In genomic region chr14:48852787-48853186, GRCm38 (mm10) we compare ENCODE assay signal across 8 mouse cellular contexts.
DNase-seq lines count a peak whose midpoint lies in the region; ATAC-seq lines count a peak whose summit lies in the region.

No protein-coding gene starts in this region.

- H3K9ac ChIP-seq in heart, embryonic 14.5 days (ENCODE audit: low read length) = peak overlapping the region; percentile 50
- H3K9ac ChIP-seq in embryonic facial prominence, embryonic 15.5 days = no peak overlapping the region
- peak overlapping the region; percentile 37; the same call in 1 of the 2 replicates for H3K9ac ChIP-seq in limb, embryonic 11.5 days (ENCODE audit: low read length)
- no peak overlapping the region for H3K9ac ChIP-seq in neural tube, embryonic 12.5 days

- peaks cover 5% of the 10 kb centered on the region for H3K27me3 ChIP-seq in heart, embryonic 14.5 days (ENCODE audit: control insufficient read depth, insufficient read depth, low read length)
- H3K27me3 ChIP-seq in embryonic facial prominence, embryonic 15.5 days = peaks cover 8% of the 10 kb centered on the region; the same call in 1 of the 2 replicates
- H3K27me3 ChIP-seq in limb, embryonic 11.5 days (ENCODE audit: control insufficient read depth, insufficient read depth, low read length) = no peaks in the 10 kb centered on the region
- peaks cover 4% of the 10 kb centered on the region; the same call in 1 of the 2 replicates for H3K27me3 ChIP-seq in neural tube, embryonic 12.5 days (replicated peaks)

- no peaks in the 10 kb centered on the region for H3K9me3 ChIP-seq in heart, embryonic 14.5 days (ENCODE audit: control insufficient read depth, low read length)
- no peaks in the 10 kb centered on the region for H3K9me3 ChIP-seq in embryonic facial prominence, embryonic 15.5 days (replicated peaks)
- H3K9me3 ChIP-seq in limb, embryonic 11.5 days (ENCODE audit: control insufficient read depth, low read length) = no peaks in the 10 kb centered on the region
- H3K9me3 ChIP-seq in neural tube, embryonic 12.5 days = no peaks in the 10 kb centered on the region

- H3K4me2 ChIP-seq in heart, embryonic 14.5 days (ENCODE audit: low read length) = peak overlapping the region; percentile 64
- H3K4me2 ChIP-seq in embryonic facial prominence, embryonic 15.5 days (replicated peaks) = peak overlapping the region; percentile 44
- H3K4me2 ChIP-seq in limb, embryonic 11.5 days (ENCODE audit: low read depth, severe bottlenecking) = peak overlapping the region; percentile 36
- H3K4me2 ChIP-seq in neural tube, embryonic 12.5 days (replicated peaks) = peak overlapping the region; percentile 56

- 10% methylated on average over 15 of the region's 15 CpGs for WGBS in heart, embryonic 14.5 days
- whole genome bisulfite sequencing in embryonic facial prominence, embryonic 15.5 days = 3% methylated on average over 15 of the region's 15 CpGs
- WGBS in limb, embryonic 11.5 days = 10% methylated on average over 15 of the region's 15 CpGs
- WGBS in neural tube, embryonic 12.5 days = 6% methylated on average over 15 of the region's 15 CpGs

- peak overlapping the region; percentile 20 to 33 for H3K4me3 ChIP-seq in heart, embryonic 14.5 days (ENCODE audit: control insufficient read depth in 1 of 2, insufficient read depth in 1 of 2, low read depth in 1 of 2, low read length in 2 of 2)
- peak overlapping the region; percentile 31 for H3K4me3 ChIP-seq in embryonic facial prominence, embryonic 15.5 days (replicated peaks)
- H3K4me3 ChIP-seq in limb, embryonic 11.5 days (ENCODE audit: low read depth, low read length) = no peak overlapping the region
- H3K4me3 ChIP-seq in neural tube, embryonic 12.5 days = peak overlapping the region; percentile 18; the same call in 1 of the 2 replicates

- H3K36me3 ChIP-seq in heart, embryonic 14.5 days (ENCODE audit: control insufficient read depth, insufficient read depth, low read length) = no peaks in the 10 kb centered on the region
- H3K36me3 ChIP-seq in embryonic facial prominence, embryonic 15.5 days = no peaks in the 10 kb centered on the region
- H3K36me3 ChIP-seq in limb, embryonic 11.5 days (ENCODE audit: control insufficient read depth, insufficient read depth, low read length) = no peaks in the 10 kb centered on the region
- no peaks in the 10 kb centered on the region for H3K36me3 ChIP-seq in neural tube, embryonic 12.5 days

- no peak overlapping the region for H3K27ac ChIP-seq in heart, embryonic 14.5 days (replicated peaks in 1 of 2; ENCODE audit: control insufficient read depth in 1 of 2, insufficient read depth in 1 of 2, low read depth in 2 of 2, low read length in 2 of 2)
- no peak overlapping the region for H3K27ac ChIP-seq in embryonic facial prominence, embryonic 15.5 days (replicated peaks)
- no peak overlapping the region for H3K27ac ChIP-seq in limb, embryonic 11.5 days (replicated peaks; ENCODE audit: low read depth, low read length)
- H3K27ac ChIP-seq in neural tube, embryonic 12.5 days = no peak overlapping the region

- DNase-seq in heart, postnatal 4 days = no peak
- DNase-seq in limb, embryonic 11.5 days (ENCODE audit: low spot score) = peak; percentile 42
- no peak for DNase-seq in yolk sac, embryonic 10.5 days (ENCODE audit: low spot score)
- DNase-seq in cerebellum, adult 11 months = no peak

- ATAC-seq in heart, embryonic 14.5 days (ENCODE audit: insufficient number of reproducible peaks, insufficient read depth, low FRiP score, low read depth) = no peak
- no peak for ATAC-seq in embryonic facial prominence, embryonic 15.5 days (ENCODE audit: insufficient number of reproducible peaks, low FRiP score, low TSS enrichment, low read depth)
- ATAC-seq in limb, embryonic 11.5 days (ENCODE audit: insufficient number of reproducible peaks, low FRiP score, low TSS enrichment, low read depth) = no peak
- ATAC-seq in neural tube, embryonic 12.5 days (ENCODE audit: low FRiP score, low read depth) = no peak
- ATAC-seq in activated CD4-positive, CD25-positive, alpha-beta regulatory T cell, adult 4 months = no peak

- H3K4me1 ChIP-seq in heart, embryonic 14.5 days (ENCODE audit: control insufficient read depth in 2 of 2, insufficient read depth in 2 of 2, low read length in 2 of 2) = no peaks in the 10 kb centered on the region
- 0 out of 2 replicates have a peak, but pooled peaks cover 4% of the 10 kb centered on the region for H3K4me1 ChIP-seq in embryonic facial prominence, embryonic 15.5 days
- H3K4me1 ChIP-seq in limb, embryonic 11.5 days (ENCODE audit: control insufficient read depth, insufficient read depth, low read length) = no peaks in the 10 kb centered on the region
- no peaks in the 10 kb centered on the region for H3K4me1 ChIP-seq in neural tube, embryonic 12.5 days

Comparison
In these comparisons a context has a peak if more than half of its experiments do, and no peak if none do; other contexts are left out.
1. H3K9ac ChIP-seq: peak in heart, embryonic 14.5 days (single experiment) and limb, embryonic 11.5 days (single experiment); none in embryonic facial prominence, embryonic 15.5 days (single experiment) and neural tube, embryonic 12.5 days (single experiment).
2. Peak in every context shown above with its lines, with median percentiles within 50 percentile points of each other: H3K4me2 ChIP-seq.